Mouse (Mus musculus): ENCODE measurements at regions not wholly inside any gene's neighbourhood (a gene's known extent, or its start where the extent isn't known, plus 50 kb on each side); places are given as distances from the start of the nearest gene placed in this dataset.
A peak's percentile ranks its signal among the peaks of the same experiment; 100 is the strongest.

DNA sequence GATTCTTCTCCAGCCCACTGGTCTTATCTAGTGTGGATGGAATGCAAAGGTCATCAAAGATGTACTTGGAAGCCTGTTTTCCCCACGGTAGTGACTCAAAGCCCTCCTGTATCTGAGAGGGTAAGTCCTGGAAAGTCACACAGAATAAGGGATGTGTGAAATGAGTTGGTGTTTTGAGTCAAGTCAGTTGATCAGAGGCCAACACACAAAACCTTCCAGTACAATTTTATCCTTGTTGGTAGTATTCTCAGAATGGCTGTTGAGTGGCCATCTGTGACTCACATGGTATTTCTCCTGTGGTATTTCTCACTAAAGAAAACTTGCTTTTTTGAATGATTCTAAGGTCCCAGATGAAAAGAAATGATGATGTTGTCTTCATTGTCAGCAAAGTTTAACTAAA, 384.8 kb upstream of the Jag1 start:
- Histone ChIP-seq H3K9ac (ENCODE audit: low read depth, low read length) (no peak overlapping the region), H3K9me3 (ENCODE audit: control insufficient read depth, low read length) (no peaks in the 10 kb centered on the region), H3K27ac (ENCODE audit: low read depth, low read length) (no peak overlapping the region), H3K4me3 (ENCODE audit: low read length) (no peak overlapping the region), H3K36me3 (ENCODE audit: control insufficient read depth, insufficient read depth, low read length) (no peaks in the 10 kb centered on the region), H3K27me3 (replicated peaks; ENCODE audit: control insufficient read depth, insufficient read depth, low read length) (no peaks in the 10 kb centered on the region), H3K4me2 (ENCODE audit: low read length) (no peak overlapping the region), H3K4me1 (ENCODE audit: control insufficient read depth, insufficient read depth, low read depth, low read length) (no peaks in the 10 kb centered on the region)
- ATAC-seq: no peak
- 63% methylated on average over 1 of the region's 1 CpGs for WGBS

DNA sequence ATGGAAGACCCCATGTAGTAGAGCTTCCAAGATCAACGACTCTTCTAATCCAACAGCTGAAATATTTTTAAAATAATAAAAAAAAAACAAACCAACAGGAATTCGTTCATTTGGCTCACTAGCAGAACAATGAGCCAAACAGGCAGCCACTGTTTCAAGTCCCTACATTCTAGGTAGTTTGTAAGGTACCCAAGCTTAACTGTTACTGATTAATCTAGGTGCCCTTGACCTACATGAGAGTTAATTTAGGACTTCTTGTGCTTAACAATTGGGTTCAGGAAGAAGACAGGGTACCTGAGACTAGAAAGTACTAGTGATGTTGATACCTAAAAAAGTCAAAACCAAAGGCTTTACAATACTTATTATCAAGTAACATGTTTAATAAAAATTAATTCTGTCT, 381.2 kb upstream of the Jag1 start:
- Histone ChIP-seq H3K9me3 (ENCODE audit: control insufficient read depth, low read length) (no peaks in the 10 kb centered on the region), H3K9ac (ENCODE audit: low read depth, low read length) (no peak overlapping the region), H3K36me3 (ENCODE audit: control insufficient read depth, insufficient read depth, low read length) (no peaks in the 10 kb centered on the region), H3K4me3 (ENCODE audit: low read length) (no peak overlapping the region), H3K4me1 (ENCODE audit: control insufficient read depth, insufficient read depth, low read depth, low read length) (no peaks in the 10 kb centered on the region), H3K27ac (ENCODE audit: low read depth, low read length) (no peak overlapping the region), H3K4me2 (ENCODE audit: low read length) (no peak overlapping the region), H3K27me3 (replicated peaks; ENCODE audit: control insufficient read depth, insufficient read depth, low read length) (no peaks in the 10 kb centered on the region)
- 72% methylated on average over 2 of the region's 2 CpGs for WGBS
- ATAC-seq: no peak

DNA sequence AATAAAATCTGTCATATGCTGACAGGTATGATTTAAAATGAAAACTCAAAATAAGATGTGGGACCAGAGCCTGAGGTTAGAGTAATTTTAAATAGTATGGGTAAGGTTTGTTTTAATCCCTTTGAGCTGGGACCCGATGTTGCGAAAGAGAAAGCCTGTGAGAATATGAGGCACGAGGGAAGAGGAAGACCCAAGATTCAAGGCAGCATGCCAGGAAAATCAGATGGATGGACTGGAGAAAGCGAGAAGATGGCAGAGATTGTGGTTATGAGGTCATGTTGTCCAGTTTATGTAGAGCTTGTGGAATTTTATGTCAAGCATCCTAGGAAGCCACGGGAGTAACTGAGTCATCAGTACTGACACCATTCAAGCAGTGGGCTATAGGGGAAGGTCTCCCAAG, 377.2 kb upstream of the Jag1 start:
- Histone ChIP-seq H3K9me3 (ENCODE audit: control insufficient read depth, low read length) (no peaks in the 10 kb centered on the region), H3K4me2 (ENCODE audit: low read length) (no peak overlapping the region), H3K9ac (ENCODE audit: low read depth, low read length) (no peak overlapping the region), H3K27ac (ENCODE audit: low read depth, low read length) (no peak overlapping the region), H3K36me3 (ENCODE audit: control insufficient read depth, insufficient read depth, low read length) (no peaks in the 10 kb centered on the region), H3K27me3 (replicated peaks; ENCODE audit: control insufficient read depth, insufficient read depth, low read length) (no peaks in the 10 kb centered on the region), H3K4me1 (ENCODE audit: control insufficient read depth, insufficient read depth, low read depth, low read length) (no peaks in the 10 kb centered on the region), H3K4me3 (ENCODE audit: low read length) (no peak overlapping the region)
- ATAC-seq: no peak
- 91% methylated on average over 5 of the region's 5 CpGs for WGBS

DNA sequence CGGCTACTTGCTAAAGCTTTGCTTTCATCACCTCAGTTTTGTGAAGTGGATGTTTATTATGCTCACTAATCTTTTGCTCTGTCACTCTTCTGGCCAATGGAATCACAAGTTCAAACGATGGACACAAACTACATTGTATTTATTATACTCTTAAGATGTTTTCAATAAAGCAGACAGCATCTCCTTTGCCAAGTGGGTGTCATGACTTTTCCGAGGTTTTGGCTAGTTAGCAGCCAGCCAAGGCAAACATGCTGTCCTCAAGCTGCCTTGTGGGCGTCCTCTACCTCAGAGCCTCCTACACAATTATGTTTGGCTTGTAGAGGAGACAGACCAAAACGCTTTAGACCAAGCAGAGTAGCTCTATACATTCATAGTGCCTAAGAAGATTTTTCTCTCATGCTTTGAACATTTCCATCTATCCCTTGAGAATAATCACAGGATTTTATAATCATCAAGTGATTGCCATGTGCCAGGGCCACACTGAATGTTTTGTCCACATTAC, 372.8 kb upstream of the Jag1 start:
- ATAC-seq: no peak
- Histone ChIP-seq H3K27ac (ENCODE audit: low read depth, low read length) (no peak overlapping the region), H3K27me3 (replicated peaks; ENCODE audit: control insufficient read depth, insufficient read depth, low read length) (no peaks in the 10 kb centered on the region), H3K4me2 (ENCODE audit: low read length) (no peak overlapping the region), H3K9me3 (ENCODE audit: control insufficient read depth, low read length) (no peaks in the 10 kb centered on the region), H3K4me1 (ENCODE audit: control insufficient read depth, insufficient read depth, low read depth, low read length) (no peaks in the 10 kb centered on the region), H3K36me3 (ENCODE audit: control insufficient read depth, insufficient read depth, low read length) (no peaks in the 10 kb centered on the region), H3K4me3 (ENCODE audit: low read length) (no peak overlapping the region), H3K9ac (ENCODE audit: low read depth, low read length) (no peak overlapping the region)
- WGBS: 76% methylated on average over 5 of the region's 5 CpGs

DNA sequence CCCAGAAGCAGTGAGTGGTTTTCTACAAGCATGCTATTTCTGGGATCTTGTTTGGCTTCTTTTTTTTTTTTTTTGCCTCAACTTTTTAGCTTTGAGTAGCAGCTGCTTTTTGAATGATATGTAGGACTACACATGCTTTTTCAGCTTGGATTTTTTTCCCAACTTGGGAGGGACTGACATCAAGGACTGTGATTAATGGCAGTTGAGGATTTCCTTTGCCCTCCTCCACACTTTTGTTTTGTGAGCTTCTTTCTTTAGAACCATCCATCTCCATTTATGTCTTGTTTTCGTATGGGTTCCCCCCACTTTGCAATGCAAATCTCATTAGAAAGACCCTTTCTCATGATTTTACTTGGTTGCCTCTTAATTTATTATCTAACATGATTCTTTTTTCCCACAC, 352.3 kb upstream of the Jag1 start:
- Histone ChIP-seq H3K9me3 (ENCODE audit: control insufficient read depth, low read length) (no peaks in the 10 kb centered on the region), H3K4me1 (ENCODE audit: control insufficient read depth, insufficient read depth, low read depth, low read length) (no peaks in the 10 kb centered on the region), H3K36me3 (ENCODE audit: control insufficient read depth, insufficient read depth, low read length) (no peaks in the 10 kb centered on the region), H3K4me3 (ENCODE audit: low read length) (no peak overlapping the region), H3K27me3 (replicated peaks; ENCODE audit: control insufficient read depth, insufficient read depth, low read length) (no peaks in the 10 kb centered on the region), H3K27ac (ENCODE audit: low read depth, low read length) (no peak overlapping the region), H3K9ac (ENCODE audit: low read depth, low read length) (no peak overlapping the region), H3K4me2 (ENCODE audit: low read length) (no peak overlapping the region)
- 33% methylated on average over 1 of the region's 1 CpGs for WGBS
- ATAC-seq: no peak

DNA sequence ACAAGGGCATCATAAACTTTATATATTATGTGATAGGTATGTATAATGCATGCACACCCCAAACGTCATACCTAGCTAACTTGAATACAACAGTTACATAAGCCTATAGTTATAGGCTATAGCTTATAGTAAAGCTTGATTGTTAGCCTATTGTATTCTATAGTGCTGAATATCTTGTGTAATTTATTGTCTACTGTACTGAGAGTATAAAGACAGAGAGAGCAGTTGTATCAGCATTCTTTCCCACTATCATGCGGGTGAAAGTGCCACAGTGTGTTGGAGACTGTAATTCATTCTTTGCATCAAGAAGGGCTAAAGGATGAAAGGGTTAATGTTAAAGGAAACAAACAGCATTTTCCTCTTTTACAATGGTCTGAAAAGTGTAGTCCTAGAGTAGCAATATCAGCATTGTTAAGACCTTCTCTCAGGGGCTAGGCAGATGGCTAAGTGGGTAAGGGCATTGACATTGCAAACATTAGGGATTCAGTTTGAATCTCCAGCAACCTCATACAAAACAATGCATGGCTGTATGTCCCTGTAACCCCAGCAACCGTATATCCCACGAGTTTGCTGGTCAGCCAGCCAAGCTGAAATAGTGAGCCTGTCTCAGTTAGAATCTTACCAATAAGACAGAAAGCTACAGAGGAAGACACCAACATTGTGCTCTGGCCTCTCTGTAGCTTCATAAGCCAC, 340.8 kb upstream of the Jag1 start:
- Histone ChIP-seq H3K27me3 (replicated peaks; ENCODE audit: control insufficient read depth, insufficient read depth, low read length) (no peaks in the 10 kb centered on the region), H3K9me3 (ENCODE audit: control insufficient read depth, low read length) (no peaks in the 10 kb centered on the region), H3K4me3 (ENCODE audit: low read length) (no peak overlapping the region), H3K36me3 (ENCODE audit: control insufficient read depth, insufficient read depth, low read length) (no peaks in the 10 kb centered on the region), H3K9ac (ENCODE audit: low read depth, low read length) (no peak overlapping the region), H3K4me2 (ENCODE audit: low read length) (no peak overlapping the region), H3K4me1 (ENCODE audit: control insufficient read depth, insufficient read depth, low read depth, low read length) (no peaks in the 10 kb centered on the region), H3K27ac (ENCODE audit: low read depth, low read length) (no peak overlapping the region)
- WGBS: 38% methylated on average over 4 of the region's 4 CpGs
- peak; percentile 82 for ATAC-seq

DNA sequence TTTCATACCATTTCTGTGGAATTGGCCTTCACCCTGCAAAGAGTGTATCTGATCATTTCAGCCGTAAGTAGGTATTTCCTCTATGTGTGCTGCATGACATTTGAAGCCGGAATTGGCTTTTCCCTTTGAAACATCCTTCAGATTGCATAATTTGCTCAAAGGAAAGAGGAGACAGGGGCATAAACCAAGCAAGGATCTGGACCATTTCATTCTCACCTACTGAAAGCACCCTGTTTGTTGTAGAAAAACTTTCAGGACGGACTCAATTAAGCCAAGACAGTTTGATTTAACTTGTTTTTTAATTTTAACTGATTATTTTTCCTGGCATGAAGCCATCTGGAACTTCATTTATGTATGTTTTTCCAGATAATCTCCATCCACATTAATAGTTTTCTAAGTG, 340.0 kb upstream of the Jag1 start:
- Histone ChIP-seq H3K4me3 (ENCODE audit: low read length) (no peak overlapping the region), H3K9me3 (ENCODE audit: control insufficient read depth, low read length) (no peaks in the 10 kb centered on the region), H3K36me3 (ENCODE audit: control insufficient read depth, insufficient read depth, low read length) (no peaks in the 10 kb centered on the region), H3K27me3 (replicated peaks; ENCODE audit: control insufficient read depth, insufficient read depth, low read length) (no peaks in the 10 kb centered on the region), H3K9ac (ENCODE audit: low read depth, low read length) (no peak overlapping the region), H3K4me1 (ENCODE audit: control insufficient read depth, insufficient read depth, low read depth, low read length) (no peaks in the 10 kb centered on the region), H3K27ac (ENCODE audit: low read depth, low read length) (no peak overlapping the region), H3K4me2 (ENCODE audit: low read length) (no peak overlapping the region)
- 80% methylated on average over 3 of the region's 3 CpGs for WGBS
- no peak for ATAC-seq

DNA sequence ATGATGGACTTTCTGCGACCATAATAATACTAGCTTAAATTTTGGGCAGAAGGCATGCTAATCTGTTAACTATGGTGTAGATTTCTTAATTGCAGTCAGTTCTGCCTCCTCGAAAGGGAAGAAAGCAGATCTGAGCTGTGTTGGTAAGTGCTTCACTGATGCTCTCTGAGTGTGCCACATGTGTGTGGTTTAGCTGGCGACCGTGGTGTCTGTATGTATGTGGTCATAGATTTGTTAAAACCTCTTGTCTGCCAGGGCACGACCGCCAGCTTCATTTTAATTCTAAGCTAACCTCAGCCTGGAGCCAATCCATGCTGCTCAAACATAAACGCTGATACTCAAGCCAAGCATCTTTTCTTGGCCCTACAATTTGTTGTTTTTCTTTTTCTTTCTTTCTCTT, 330.5 kb upstream of the Jag1 start:
- H3K36me3 ChIP-seq (ENCODE audit: control insufficient read depth, insufficient read depth, low read length): no peaks in the 10 kb centered on the region
- no peaks in the 10 kb centered on the region for H3K4me1 ChIP-seq (ENCODE audit: control insufficient read depth, insufficient read depth, low read depth, low read length)
- H3K9me3 ChIP-seq (ENCODE audit: control insufficient read depth, low read length): no peaks in the 10 kb centered on the region
- H3K9ac ChIP-seq (ENCODE audit: low read depth, low read length): no peak overlapping the region
- H3K4me3 ChIP-seq (ENCODE audit: low read length): no peak overlapping the region
- 0 out of 2 replicates have a peak, but pooled peaks cover 2% of the 10 kb centered on the region for H3K27me3 ChIP-seq (replicated peaks; ENCODE audit: control insufficient read depth, insufficient read depth, low read length)
- H3K4me2 ChIP-seq (ENCODE audit: low read length): no peak overlapping the region
- whole genome bisulfite sequencing: 90% methylated on average over 7 of the region's 7 CpGs
- H3K27ac ChIP-seq (ENCODE audit: low read depth, low read length): no peak overlapping the region
- no peak for ATAC-seq

DNA sequence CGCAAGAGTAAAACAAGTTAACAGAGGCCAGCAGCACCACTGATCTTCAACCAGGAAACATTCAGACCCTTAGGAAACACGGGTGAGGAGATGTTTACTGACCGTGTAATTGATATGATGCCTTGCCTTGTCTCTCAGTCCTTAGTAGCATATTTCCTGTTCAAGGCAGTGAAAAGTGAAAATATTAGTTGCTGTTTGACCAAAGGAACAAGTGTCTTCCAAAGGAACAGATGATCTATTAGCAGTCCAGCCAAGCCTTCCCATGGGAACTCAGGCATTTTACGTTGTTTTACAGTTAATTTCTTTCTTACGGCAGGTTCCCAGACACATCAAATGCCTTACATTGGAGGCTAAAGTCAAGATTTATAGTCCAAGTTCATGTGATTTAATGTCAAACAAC, 321.3 kb upstream of the Jag1 start:
- Histone ChIP-seq H3K9ac (ENCODE audit: low read depth, low read length) (no peak overlapping the region), H3K36me3 (ENCODE audit: control insufficient read depth, insufficient read depth, low read length) (no peaks in the 10 kb centered on the region), H3K4me3 (ENCODE audit: low read length) (no peak overlapping the region), H3K9me3 (ENCODE audit: control insufficient read depth, low read length) (no peaks in the 10 kb centered on the region), H3K27me3 (replicated peaks; ENCODE audit: control insufficient read depth, insufficient read depth, low read length) (no peaks in the 10 kb centered on the region), H3K27ac (ENCODE audit: low read depth, low read length) (no peak overlapping the region), H3K4me1 (ENCODE audit: control insufficient read depth, insufficient read depth, low read depth, low read length) (no peaks in the 10 kb centered on the region), H3K4me2 (ENCODE audit: low read length) (no peak overlapping the region)
- ATAC-seq: no peak
- 78% methylated on average over 5 of the region's 5 CpGs for WGBS

DNA sequence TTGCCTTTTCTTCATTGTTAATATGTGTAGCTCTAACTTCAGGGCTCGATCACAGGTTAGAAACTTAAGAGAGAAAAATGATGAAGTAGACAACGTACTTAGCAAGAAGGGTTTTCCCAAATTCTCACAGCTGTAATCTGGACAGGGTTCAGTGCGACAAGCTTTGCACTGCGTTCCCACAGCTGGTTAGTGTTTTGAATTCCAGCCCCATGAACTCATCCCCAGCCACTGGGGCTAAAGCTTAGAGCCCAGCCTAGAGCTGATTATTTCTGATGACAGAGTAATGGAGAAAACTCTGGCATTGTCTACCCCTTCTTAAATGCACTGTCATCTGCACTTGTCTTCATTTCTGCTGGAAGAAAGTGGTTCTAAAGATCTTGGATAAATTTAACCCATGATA, 319.7 kb upstream of the Jag1 start:
- Histone ChIP-seq H3K4me1 (ENCODE audit: control insufficient read depth, insufficient read depth, low read depth, low read length) (peaks cover 2% of the 10 kb centered on the region; the same call in 1 of the 2 replicates), H3K36me3 (ENCODE audit: control insufficient read depth, insufficient read depth, low read length) (no peaks in the 10 kb centered on the region), H3K27me3 (replicated peaks; ENCODE audit: control insufficient read depth, insufficient read depth, low read length) (no peaks in the 10 kb centered on the region), H3K4me3 (ENCODE audit: low read length) (no peak overlapping the region), H3K9me3 (ENCODE audit: control insufficient read depth, low read length) (no peaks in the 10 kb centered on the region), H3K27ac (ENCODE audit: low read depth, low read length) (no peak overlapping the region), H3K4me2 (ENCODE audit: low read length) (no peak overlapping the region), H3K9ac (ENCODE audit: low read depth, low read length) (no peak overlapping the region)
- WGBS: 80% methylated on average over 4 of the region's 4 CpGs
- no peak for ATAC-seq
